Mouse (Mus musculus) forebrain, postnatal 0 days (tissue): Measurements from ENCODE around the gene U2af2. TPM values are rescaled to one million over a fixed set of nuclear protein-coding genes. Genes with fewer than 3 reads are reported as not detected.
A peak's percentile ranks its signal among the peaks of the same experiment; 100 is the strongest.

ENCODE experiments used
- ATAC-seq: fragments of 200-750 bp; cut with Nextera tagmentation; 2 replicates; pipeline ENCODE4 v1.8.0; 2017; ENCODE audit warnings: mild to moderate bottlenecking, moderate library complexity
- DNase-seq: peaks from one replicate; pipeline ENCODE4 v3.0.0-alpha.2; 2015
- H3K27ac ChIP-seq: fragments of 300-500 bp; sonication (generic); 2 replicates; pipeline ENCODE4 v1.5.1; 2014; ENCODE audit warnings: low read depth, mild to moderate bottlenecking, antibody characterized with exemption, low read length, moderate library complexity, mixed read lengths
- H3K27me3 ChIP-seq: fragments of 300-500 bp; sonication (generic); 2 replicates; pipeline ENCODE4 v1.6.1; 2014; ENCODE audit warnings: mild to moderate bottlenecking, low read length, mixed read lengths; ENCODE audit not compliant: insufficient read depth
- H3K36me3 ChIP-seq: fragments of 300-500 bp; sonication (generic); 2 replicates; pipeline ENCODE4 v1.6.1; 2014; ENCODE audit warnings: mild to moderate bottlenecking, moderate library complexity; ENCODE audit not compliant: insufficient read depth
- H3K4me1 ChIP-seq: fragments of 300-500 bp; sonication (generic); 2 replicates; pipeline ENCODE4 v1.6.1; 2014; ENCODE audit warnings: antibody characterized with exemption; ENCODE audit not compliant: insufficient read depth
- H3K4me2 ChIP-seq: fragments of 300-500 bp; sonication (generic); 2 replicates; pipeline ENCODE4 v1.6.1; 2014; ENCODE audit warnings: low read depth, mild to moderate bottlenecking, moderate library complexity
- H3K4me3 ChIP-seq: fragments of 300-500 bp; sonication (generic); 2 replicates; pipeline ENCODE4 v1.5.1; 2014; ENCODE audit warnings: low read depth, low read length, mixed read lengths
- H3K9ac ChIP-seq: fragments of 300-500 bp; sonication (generic); 2 replicates; pipeline ENCODE4 v1.6.1; 2014; ENCODE audit warnings: mild to moderate bottlenecking
- H3K9me3 ChIP-seq: fragments of 300-500 bp; sonication (generic); 2 replicates; pipeline ENCODE4 v1.6.1; 2016; ENCODE audit warnings: low read length
- CTCF ChIP-seq: sonication (generic); IDR thresholded peaks from 2 replicates; pipeline ENCODE4 v1.5.1; 2016; ENCODE audit warnings: antibody characterized with exemption, control low read depth, low read depth
- WGBS: fragments of 180-500 bp; shearing (Covaris S2); extraction: QIAGEN DNeasy Blood & Tissue Kit; methylation state at CpG from one replicate; pipeline ENCODE4 v1.1.7; 2014; 5-methylcytosine and 5-hydroxymethylcytosine counted together
- polyA plus RNA-seq: library from polyadenylated mRNA; unstranded; fragments of >200 nt; fragmentation: Nextera tagmentation; extraction: Ambion mirVana; gene quantifications from 2 replicates; pipeline ENCODE4 v1.2.1, GENCODE M21; 2015
- total RNA-seq: library from RNA; depleted of rRNA; stranded (reverse); fragments of >200 nt; gene quantifications from 2 replicates; pipeline ENCODE4 v1.2.3, GENCODE M21; 2014

Gene U2af2
- total and polyA plus RNA-seq, 2 experiments from 2014 or later: 92.7 to 184 TPM

- TF ChIP-seq CTCF: no peak
- Histone ChIP-seq H3K4me2 (peak within 1 kb of the TSS; percentile 86), H3K9me3 (no peaks in the 10 kb centered on the region), H3K9ac (peak within 1 kb of the TSS; percentile 87), H3K4me1 (peaks cover 29% of the 10 kb centered on the region), H3K36me3 (no peaks in the 10 kb centered on the region), H3K27ac (peak within 1 kb of the TSS; percentile 92), H3K4me3 (peak within 1 kb of the TSS; percentile 87), H3K27me3 (peaks cover 8% of the 10 kb centered on the region)
- ATAC-seq (peak; percentile 87), DNase-seq (peak; percentile 89)
- WGBS: under 1% methylated on average over 65 of the region's 65 CpGs
Observed at GRCm38 (mm10) chr7:5051193-5052192, 10.4 kb upstream of the U2af2 start, which contains the start of gene Zfp580. TSS of gene Zfp580 (plus strand) at chr7:5051538.

DNA sequence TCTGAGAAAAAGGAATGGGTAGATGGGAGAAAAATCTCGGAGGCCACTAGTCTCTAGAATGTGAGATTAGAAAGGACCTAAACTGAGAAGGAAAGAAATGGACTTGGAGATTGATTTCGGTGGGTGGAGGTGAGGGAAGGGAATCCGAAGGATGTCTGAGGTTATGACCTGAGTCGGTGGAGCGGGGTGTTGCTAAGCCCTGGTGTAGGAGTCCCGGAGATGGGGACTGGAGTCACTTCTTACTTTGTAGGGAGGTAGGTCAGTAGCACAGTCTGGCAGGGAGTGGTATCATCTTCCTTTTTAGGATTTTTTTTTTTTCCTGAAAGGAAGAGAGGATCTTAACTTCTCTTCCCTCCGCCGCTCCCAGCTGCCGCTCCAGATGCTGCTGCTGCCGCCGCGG lies 9.5 kb upstream of the U2af2 start:
- peak overlapping the region; percentile 87 for H3K9ac ChIP-seq
- H3K9me3 ChIP-seq: no peaks in the 10 kb centered on the region
- H3K4me1 ChIP-seq: peaks cover 31% of the 10 kb centered on the region
- ATAC-seq (no peak), DNase-seq (no peak)
- no peak overlapping the region; the same call in 1 of the 2 replicates for H3K27ac ChIP-seq
- H3K36me3 ChIP-seq: no peaks in the 10 kb centered on the region
- peak overlapping the region; percentile 86 for H3K4me2 ChIP-seq
- WGBS: 4% methylated on average over 12 of the region's 12 CpGs
- no peak for TF ChIP-seq CTCF
- H3K27me3 ChIP-seq: peaks cover 8% of the 10 kb centered on the region
- H3K4me3 ChIP-seq: peak overlapping the region; percentile 87

DNA sequence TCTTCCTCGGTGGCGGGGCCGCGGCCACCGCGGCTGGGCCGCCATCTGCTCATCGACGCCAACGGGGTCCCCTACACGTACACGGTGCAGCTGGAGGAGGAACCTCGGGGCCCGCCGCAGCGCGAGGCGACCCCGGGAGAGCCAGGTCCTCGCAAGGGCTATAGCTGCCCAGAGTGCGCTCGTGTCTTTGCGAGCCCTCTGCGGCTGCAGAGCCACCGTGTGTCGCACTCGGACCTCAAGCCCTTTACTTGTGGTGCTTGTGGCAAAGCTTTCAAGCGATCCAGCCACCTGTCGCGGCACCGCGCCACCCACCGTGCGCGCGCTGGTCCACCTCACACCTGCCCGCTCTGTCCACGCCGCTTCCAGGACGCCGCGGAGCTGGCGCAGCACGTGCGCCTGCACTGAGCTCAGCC lies 9.0 kb upstream of the U2af2 start:
- ATAC-seq (no peak), DNase-seq (no peak)
- H3K4me3 ChIP-seq: peak overlapping the region; percentile 87
- H3K4me1 ChIP-seq: peaks cover 36% of the 10 kb centered on the region
- WGBS: 11% methylated on average over 45 of the region's 45 CpGs
- peak overlapping the region; percentile 87 for H3K9ac ChIP-seq
- TF ChIP-seq CTCF: no peak
- no peak overlapping the region; the same call in 1 of the 2 replicates for H3K27ac ChIP-seq
- H3K36me3 ChIP-seq: no peaks in the 10 kb centered on the region
- peak overlapping the region; percentile 86 for H3K4me2 ChIP-seq
- H3K9me3 ChIP-seq: no peaks in the 10 kb centered on the region
- H3K27me3 ChIP-seq: peaks cover 8% of the 10 kb centered on the region

GRCm38 (mm10) chr7:5053456-5054179 lies 8.3 kb upstream of the U2af2 start:
- H3K4me1 ChIP-seq: peaks cover 38% of the 10 kb centered on the region

DNA sequence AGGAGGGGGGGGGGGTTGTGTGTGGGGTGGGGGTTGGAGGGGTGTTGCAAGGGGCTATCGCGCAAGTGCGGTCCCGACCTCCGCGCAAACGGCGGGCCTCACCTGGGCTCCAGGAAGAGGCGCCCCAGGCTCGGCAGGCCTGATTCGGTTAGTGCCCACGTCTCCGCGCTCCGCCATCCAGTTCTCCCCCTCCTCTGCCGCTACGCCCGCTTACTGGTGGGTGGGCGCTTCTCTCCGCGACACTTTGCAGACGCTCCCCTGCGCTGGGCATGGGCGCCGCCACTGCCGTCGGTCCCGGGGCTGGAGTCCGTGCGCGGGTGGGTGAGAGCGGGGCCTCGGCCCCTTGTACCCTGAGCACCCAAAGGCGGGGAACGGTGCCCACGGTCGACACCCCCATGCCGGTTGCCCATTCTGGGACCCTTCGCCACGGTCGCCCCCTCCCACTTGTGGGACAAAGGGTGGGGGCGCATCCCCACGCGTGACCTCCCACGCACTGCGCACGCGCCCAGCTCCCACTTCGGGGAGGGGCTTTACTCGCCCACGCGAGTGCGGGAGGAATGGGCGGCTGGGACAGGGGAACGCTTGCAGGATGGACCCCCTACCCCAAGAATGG lies 5.2 kb upstream of the U2af2 start:
- Histone ChIP-seq H3K27me3 (peaks cover 8% of the 10 kb centered on the region), H3K36me3 (no peaks in the 10 kb centered on the region), H3K4me2 (peak overlapping the region; percentile 73), H3K9me3 (no peaks in the 10 kb centered on the region), H3K4me1 (peaks cover 44% of the 10 kb centered on the region), H3K9ac (peak overlapping the region; percentile 95), H3K4me3 (peak overlapping the region; percentile 65), H3K27ac (peak overlapping the region; percentile 77)
- DNase-seq: peak; percentile 87
- peak; percentile 18 for ATAC-seq
- no peak for TF ChIP-seq CTCF
- WGBS: 4% methylated on average over 53 of the region's 55 CpGs

More at GRCm38 (mm10) chr7:5053456-5054179, 8.3 kb upstream of the U2af2 start:
- no peaks in the 10 kb centered on the region for H3K9me3 ChIP-seq
- H3K4me3 ChIP-seq: peak overlapping the region; percentile 87
- 11% methylated on average over 32 of the region's 32 CpGs for WGBS
- peaks cover 8% of the 10 kb centered on the region for H3K27me3 ChIP-seq
- peak overlapping the region; percentile 87 for H3K9ac ChIP-seq
- DNase-seq (peak; percentile 72), ATAC-seq (no peak)
- TF ChIP-seq CTCF: no peak
- peak overlapping the region; percentile 62; the same call in 1 of the 2 replicates for H3K27ac ChIP-seq
- H3K4me2 ChIP-seq: peak overlapping the region; percentile 86
- no peaks in the 10 kb centered on the region for H3K36me3 ChIP-seq

DNA sequence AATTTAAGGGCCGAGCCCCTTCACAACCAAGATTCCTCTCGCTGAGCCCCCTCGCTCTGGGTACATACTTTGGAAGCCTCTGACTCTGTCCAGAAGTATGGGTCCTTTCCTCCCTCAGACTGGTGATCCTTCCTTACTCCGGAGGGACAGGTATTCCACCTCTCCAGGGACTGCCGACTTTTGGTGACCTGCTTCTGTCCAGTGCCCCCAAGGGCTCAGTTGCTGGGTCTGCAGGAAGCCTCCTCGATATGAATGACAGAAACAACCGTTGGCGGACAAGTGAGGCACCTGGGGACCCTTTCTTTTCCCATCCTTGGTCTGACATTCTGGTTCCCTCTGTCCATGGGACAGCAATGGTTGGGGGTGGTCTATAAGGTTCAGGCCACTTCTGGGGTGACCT lies 4.6 kb upstream of the U2af2 start:
- no peak for TF ChIP-seq CTCF
- Histone ChIP-seq H3K4me1 (peaks cover 44% of the 10 kb centered on the region), H3K4me2 (peak overlapping the region; percentile 73), H3K9ac (peak overlapping the region; percentile 95), H3K4me3 (peak overlapping the region; percentile 65), H3K27ac (peak overlapping the region; percentile 77), H3K9me3 (no peaks in the 10 kb centered on the region), H3K36me3 (no peaks in the 10 kb centered on the region), H3K27me3 (peaks cover 8% of the 10 kb centered on the region)
- 36% methylated on average over 8 of the region's 8 CpGs for WGBS
- ATAC-seq: no peak
- DNase-seq: no peak
